Mouse (Mus musculus): ENCODE measurements around the gene Nptxr.
A peak's percentile ranks its signal among the peaks of the same experiment; 100 is the strongest.

Gene Nptxr

GRCm38 (mm10) chr15:79790111-79790510 lies 14.5 kb downstream of the Nptxr start:
- DNase-seq (ENCODE audit: low spot score): no peak

DNA sequence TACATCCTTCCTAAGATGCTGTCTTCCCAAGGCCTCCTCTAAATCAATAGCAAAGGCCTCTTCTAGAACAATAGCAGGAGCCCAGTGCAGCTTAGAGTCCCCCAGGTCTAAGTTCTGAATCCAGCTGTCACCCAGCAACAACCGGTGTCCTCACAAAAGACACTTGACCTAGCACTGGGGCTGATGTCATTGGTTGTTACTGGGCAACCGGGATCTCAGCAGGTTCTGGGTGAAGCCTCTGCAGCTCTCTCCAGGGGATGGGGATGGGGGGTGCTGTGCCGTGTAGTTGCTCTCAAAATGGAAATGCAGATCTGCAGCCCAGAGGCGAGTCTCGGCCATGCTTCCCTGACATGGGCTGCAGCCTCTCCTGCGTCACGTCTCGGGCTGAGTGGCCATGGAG lies 16.8 kb downstream of the Nptxr start:
- DNase-seq (ENCODE audit: low spot score): no peak

- no peak for DNase-seq (ENCODE audit: low spot score)
Measured at GRCm38 (mm10) chr15:79785056-79785455, 19.5 kb downstream of the Nptxr start.

DNA sequence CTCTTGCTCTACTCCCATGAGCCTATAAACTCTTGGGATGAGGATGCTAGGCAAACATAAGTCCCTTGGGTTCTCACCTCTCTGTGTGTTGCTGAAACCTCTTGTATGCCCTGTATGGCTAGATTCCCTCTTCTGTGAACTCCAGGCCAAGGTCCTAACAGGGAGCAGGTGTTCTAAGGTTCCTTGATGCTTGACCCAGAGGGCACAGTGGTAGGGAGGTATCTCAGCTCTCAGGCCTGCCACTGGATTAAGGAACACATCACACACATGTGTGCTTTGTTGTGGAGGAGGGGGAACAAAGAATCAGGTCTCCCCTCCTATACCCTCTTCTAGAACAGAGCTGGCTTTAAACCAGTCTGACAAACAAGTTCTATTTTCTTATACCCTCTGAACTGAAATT lies 26.8 kb downstream of the Nptxr start, which contains the start of gene Dnal4:
Gene Dnal4, minus strand, starts transcription at position 101 of the 400 bp plus-strand sequence.
- DNase-seq (ENCODE audit: low spot score): no peak

GRCm38 (mm10) chr15:79775662-79776061 lies 28.9 kb downstream of the Nptxr start:
- no peak for DNase-seq (ENCODE audit: low spot score)

DNA sequence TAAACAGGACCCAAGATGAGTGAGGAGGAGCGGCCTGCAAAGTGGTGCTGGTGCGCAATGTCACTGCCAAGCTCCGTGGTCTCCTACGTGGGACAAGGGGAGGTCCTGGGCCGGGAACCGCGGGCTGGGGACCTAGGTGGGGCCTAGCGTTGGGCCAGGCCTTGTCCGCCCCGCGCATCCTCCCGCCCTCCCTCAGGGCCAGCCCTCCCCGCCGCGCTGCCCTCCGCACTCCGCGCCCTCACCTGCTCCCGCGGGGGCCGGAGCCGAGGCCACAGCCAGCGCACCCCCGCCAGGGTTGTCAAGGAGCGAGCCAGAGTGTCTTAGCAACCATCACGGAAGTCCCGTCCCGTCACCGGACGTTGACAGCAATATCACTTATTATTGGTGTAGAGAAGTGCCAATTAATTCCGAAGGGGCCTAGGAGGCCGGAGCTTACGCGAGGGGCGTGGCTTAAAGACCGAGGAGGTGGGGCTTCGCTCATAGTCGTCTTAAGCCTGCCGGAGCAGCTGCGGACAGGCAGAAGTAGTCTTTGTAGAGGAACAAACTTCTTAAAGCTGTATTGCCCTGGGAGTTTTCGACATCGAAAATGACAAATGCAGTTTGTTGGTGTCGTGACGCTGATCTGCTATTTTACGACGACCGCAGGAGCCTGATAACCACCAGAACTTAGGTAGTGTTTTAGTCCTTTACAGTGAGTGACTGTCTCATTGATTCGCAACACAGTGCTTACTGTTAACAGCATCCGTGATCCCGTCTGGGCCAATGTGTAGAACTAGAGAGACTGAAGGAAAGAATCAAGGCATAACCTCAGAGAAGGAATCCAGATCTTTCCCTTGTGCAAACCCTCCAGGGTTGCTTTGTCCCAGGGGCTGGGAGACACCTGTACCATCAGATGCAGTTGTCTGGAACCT lies 30.2 kb downstream of the Nptxr start:
- DNase-seq (ENCODE audit: low spot score): peak; percentile 95

GRCm38 (mm10) chr15:79770629-79771240 lies 33.8 kb downstream of the Nptxr start:
- no peak for DNase-seq (ENCODE audit: low spot score)

GRCm38 (mm10) chr15:79768302-79768701 lies 36.3 kb downstream of the Nptxr start:
- no peak for DNase-seq (ENCODE audit: low spot score)

DNA sequence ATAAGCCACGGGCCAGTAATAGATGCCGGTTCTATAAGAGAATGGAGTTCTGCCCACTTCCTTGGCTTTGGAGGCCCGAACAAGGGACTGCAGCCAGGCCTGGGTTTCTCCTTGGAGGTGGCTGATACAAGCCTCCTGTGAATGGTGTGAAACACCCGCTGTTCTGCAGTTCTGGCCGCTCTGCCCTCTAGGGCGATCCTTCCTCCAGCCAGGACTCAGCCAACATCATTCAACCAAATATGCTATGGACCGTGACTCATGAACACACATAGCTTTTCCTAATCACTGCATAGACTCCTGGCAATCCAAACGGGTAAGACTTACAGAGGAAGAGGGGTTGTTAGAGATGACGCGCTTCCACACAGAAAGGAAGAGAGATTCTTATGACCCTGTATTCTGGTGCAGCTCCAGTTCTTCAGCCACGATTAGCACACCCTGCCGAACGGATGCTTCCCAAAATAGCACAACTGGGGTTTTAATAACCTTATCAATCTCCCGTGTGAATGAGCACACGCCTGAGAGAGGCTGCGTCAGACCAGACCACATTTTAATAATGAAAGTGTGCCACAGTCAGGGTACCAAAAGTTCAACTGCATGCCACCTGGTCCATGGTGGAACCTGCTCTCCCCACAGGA lies 37.1 kb downstream of the Nptxr start:
- DNase-seq (ENCODE audit: low spot score): no peak

DNA sequence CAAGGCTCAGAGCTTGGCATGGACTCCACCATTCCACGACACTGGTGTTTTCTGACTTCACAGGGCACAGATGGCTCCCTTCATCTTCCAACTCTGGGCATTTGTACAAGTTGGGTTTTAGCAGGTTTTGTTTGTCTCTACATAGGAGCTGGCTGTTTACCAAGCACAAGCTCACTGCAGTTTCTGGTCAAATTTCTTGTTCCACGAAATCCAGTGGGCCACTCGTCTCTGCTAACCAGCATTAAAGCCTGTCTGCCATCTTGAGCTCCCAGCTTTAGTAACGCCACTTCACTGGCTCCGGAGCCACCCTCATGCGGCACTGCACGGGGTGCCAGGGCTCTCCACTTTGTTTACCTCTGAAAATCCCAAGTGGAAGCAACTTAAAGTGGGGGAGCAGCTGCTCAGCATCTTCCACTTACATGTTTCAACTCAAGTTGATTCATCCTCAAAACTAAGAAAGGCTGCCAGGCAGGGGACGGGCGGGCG lies 37.9 kb downstream of the Nptxr start:
- no peak for DNase-seq (ENCODE audit: low spot score)

DNA sequence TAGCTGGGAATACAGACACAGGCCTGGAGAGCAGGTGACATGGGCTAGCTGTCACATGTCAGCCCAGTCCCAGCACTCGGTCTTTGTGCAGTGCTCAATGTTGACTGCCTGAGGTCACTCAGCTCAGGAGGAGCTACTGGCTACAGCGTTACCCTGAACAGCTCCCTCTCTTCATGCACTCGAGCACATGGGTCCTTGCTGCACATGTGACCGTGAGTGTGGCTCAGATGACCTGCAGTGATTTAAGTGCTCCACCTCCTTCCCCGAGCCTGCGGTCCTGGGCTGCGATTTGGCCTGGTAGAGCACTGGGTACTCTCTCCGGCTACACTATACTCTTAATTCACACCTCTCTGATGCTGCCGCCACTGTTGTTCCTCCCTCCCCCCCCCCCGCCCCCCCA lies 38.4 kb downstream of the Nptxr start:
- no peak for DNase-seq (ENCODE audit: low spot score)

GRCm38 (mm10) chr15:79765361-79765760 lies 39.2 kb downstream of the Nptxr start:
- DNase-seq (ENCODE audit: low spot score): no peak

- DNase-seq (ENCODE audit: low spot score): no peak
Measured at GRCm38 (mm10) chr15:79764539-79765267, 39.9 kb downstream of the Nptxr start.

- no peak for DNase-seq (ENCODE audit: low spot score)
Measured at GRCm38 (mm10) chr15:79763601-79764246, 40.8 kb downstream of the Nptxr start.

- no peak for DNase-seq (ENCODE audit: low spot score)
Measured at GRCm38 (mm10) chr15:79763001-79763400, 41.6 kb downstream of the Nptxr start.

DNA sequence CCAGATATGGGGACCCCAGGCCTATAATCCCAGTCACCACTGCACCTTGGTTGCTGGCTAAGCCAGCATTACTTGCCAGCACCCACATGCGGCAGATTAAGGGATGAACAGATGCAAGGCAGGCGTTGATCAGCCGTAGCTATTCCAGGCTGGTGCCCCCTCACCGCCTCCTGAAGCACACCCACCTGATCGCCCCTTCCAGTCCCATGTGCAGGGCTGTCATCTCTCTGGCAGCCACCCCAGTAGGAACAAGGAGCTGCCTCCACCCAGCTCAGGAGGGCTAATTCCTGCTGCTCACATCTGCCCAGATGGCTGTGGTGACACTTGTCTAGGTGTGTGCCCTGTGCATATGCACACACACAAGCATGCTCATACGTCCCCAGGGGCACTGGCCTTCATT lies 43.6 kb downstream of the Nptxr start:
- no peak for DNase-seq (ENCODE audit: low spot score)

DNA sequence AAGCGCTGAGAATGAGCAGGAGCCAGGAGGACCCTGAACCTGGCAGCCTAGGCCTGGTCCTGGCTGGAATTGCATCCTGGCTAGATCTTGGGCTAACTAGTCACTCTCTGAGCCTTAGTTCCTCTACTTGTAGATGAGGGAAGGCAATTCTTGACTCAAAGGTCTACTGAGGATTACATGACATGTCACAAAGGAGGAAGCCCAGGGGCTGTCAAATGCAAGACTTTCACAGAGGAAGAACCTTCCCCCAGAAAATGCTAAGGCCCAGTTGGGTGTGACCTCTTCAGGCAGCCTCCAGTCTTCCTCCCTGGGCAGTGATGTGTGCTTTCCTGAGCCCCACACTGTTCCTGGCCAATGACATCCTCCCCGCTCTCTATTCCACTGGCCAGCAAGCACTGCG lies 47.4 kb downstream of the Nptxr start:
- no peak for DNase-seq (ENCODE audit: low spot score)

GRCm38 (mm10) chr15:79755977-79756625 lies 48.5 kb downstream of the Nptxr start:
- DNase-seq (ENCODE audit: low spot score): no peak

DNA sequence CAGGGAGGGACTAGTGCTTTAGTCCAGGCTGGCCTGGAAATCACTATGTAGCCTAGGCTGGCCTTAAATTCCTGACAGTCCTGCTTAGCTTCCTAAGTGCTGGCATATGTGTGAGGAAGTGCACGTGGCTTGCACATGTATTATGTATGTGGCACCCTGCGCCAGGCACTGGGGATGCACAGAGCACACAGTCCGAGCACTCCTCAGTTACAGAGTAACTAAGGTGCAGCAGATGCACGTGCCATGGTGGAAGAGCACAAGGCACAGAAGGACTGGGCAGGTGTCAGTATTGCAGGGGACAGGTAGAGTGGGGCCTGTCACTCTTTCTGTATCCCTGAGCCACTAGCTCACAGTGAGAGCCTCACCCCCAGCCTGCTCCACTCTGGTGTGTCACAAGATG lies 49.4 kb downstream of the Nptxr start:
- DNase-seq (ENCODE audit: low spot score): no peak

- DNase-seq (ENCODE audit: low spot score): no peak
Measured at GRCm38 (mm10) chr15:79753873-79754272, 50.7 kb downstream of the Nptxr start.

- no peak for DNase-seq (ENCODE audit: low spot score)
Measured at GRCm38 (mm10) chr15:79753420-79753752, 51.2 kb downstream of the Nptxr start.

Measured in yolk sac, embryonic 10.5 days (tissue).